Comparison of ENCODE assay signal across 8 mouse cellular contexts in genomic region chr5:131733324-131733660, GRCm38 (mm10).
DNase-seq lines count a peak whose midpoint lies in the region; ATAC-seq lines count a peak whose summit lies in the region.

No protein-coding gene starts in this region.

- DNase-seq in embryonic facial prominence, embryonic 14.5 days (ENCODE audit: low spot score), result peak; percentile 87
- DNase-seq in limb, embryonic 10.5 days (ENCODE audit: low spot score), result no peak
- peak; percentile 72 for DNase-seq in testis, postnatal 10 days (ENCODE audit: low spot score)
- no peak for DNase-seq in layer of hippocampus, adult 9-10 months (ENCODE audit: low spot score)
- no peak for DNase-seq in cerebellum, adult 18-20 months
- no peak for DNase-seq in thymus, postnatal 36 days

- no peak overlapping the region for H3K27ac ChIP-seq in midbrain, embryonic 12.5 days (replicated peaks)
- H3K27ac ChIP-seq in midbrain, embryonic 13.5 days, result no peak overlapping the region
- H3K27ac ChIP-seq in embryonic facial prominence, embryonic 14.5 days (replicated peaks; ENCODE audit: low read depth, low read length), result no peak overlapping the region
- H3K27ac ChIP-seq in limb, embryonic 10.5 days, result no peak overlapping the region; the same call in 1 of the 2 replicates

- H3K9me3 ChIP-seq in midbrain, embryonic 12.5 days, result no peaks in the 10 kb centered on the region
- H3K9me3 ChIP-seq in midbrain, embryonic 13.5 days, result no peaks in the 10 kb centered on the region
- no peaks in the 10 kb centered on the region for H3K9me3 ChIP-seq in embryonic facial prominence, embryonic 14.5 days (ENCODE audit: control insufficient read depth, low read length)
- no peaks in the 10 kb centered on the region for H3K9me3 ChIP-seq in limb, embryonic 10.5 days (replicated peaks)

- H3K27me3 ChIP-seq in midbrain, embryonic 12.5 days, result peaks cover 14% of the 10 kb centered on the region
- 0 out of 2 replicates have a peak, but pooled peaks cover 3% of the 10 kb centered on the region for H3K27me3 ChIP-seq in midbrain, embryonic 13.5 days
- no peaks in the 10 kb centered on the region for H3K27me3 ChIP-seq in embryonic facial prominence, embryonic 14.5 days (replicated peaks; ENCODE audit: control insufficient read depth, insufficient read depth, low read length)
- H3K27me3 ChIP-seq in limb, embryonic 10.5 days (ENCODE audit: low read depth, poor library complexity, severe bottlenecking), result peaks cover 26% of the 10 kb centered on the region

- H3K36me3 ChIP-seq in midbrain, embryonic 12.5 days, result no peaks in the 10 kb centered on the region
- no peaks in the 10 kb centered on the region for H3K36me3 ChIP-seq in midbrain, embryonic 13.5 days
- H3K36me3 ChIP-seq in embryonic facial prominence, embryonic 14.5 days (ENCODE audit: control insufficient read depth, insufficient read depth, low read length), result no peaks in the 10 kb centered on the region
- no peaks in the 10 kb centered on the region for H3K36me3 ChIP-seq in limb, embryonic 10.5 days

- no peak overlapping the region for H3K9ac ChIP-seq in midbrain, embryonic 12.5 days (replicated peaks)
- H3K9ac ChIP-seq in midbrain, embryonic 13.5 days (replicated peaks), result no peak overlapping the region
- H3K9ac ChIP-seq in embryonic facial prominence, embryonic 14.5 days (ENCODE audit: low read depth, low read length), result no peak overlapping the region; the same call in 1 of the 2 replicates

- no peak overlapping the region for H3K4me2 ChIP-seq in midbrain, embryonic 12.5 days (replicated peaks)
- no peak overlapping the region for H3K4me2 ChIP-seq in midbrain, embryonic 13.5 days (replicated peaks)
- no peak overlapping the region for H3K4me2 ChIP-seq in embryonic facial prominence, embryonic 14.5 days (ENCODE audit: low read depth, low read length)

- H3K4me1 ChIP-seq in midbrain, embryonic 12.5 days, result peaks cover 14% of the 10 kb centered on the region
- peaks cover 16% of the 10 kb centered on the region for H3K4me1 ChIP-seq in midbrain, embryonic 13.5 days (replicated peaks)
- H3K4me1 ChIP-seq in embryonic facial prominence, embryonic 14.5 days (ENCODE audit: control insufficient read depth, insufficient read depth, low read length), result peaks cover 44% of the 10 kb centered on the region
- H3K4me1 ChIP-seq in limb, embryonic 10.5 days, result peaks cover 48% of the 10 kb centered on the region

- H3K4me3 ChIP-seq in midbrain, embryonic 12.5 days, result no peak overlapping the region
- H3K4me3 ChIP-seq in midbrain, embryonic 13.5 days (replicated peaks), result no peak overlapping the region
- H3K4me3 ChIP-seq in embryonic facial prominence, embryonic 14.5 days (ENCODE audit: low read depth, low read length), result no peak overlapping the region
- 0 out of 2 replicates have a peak overlapping the region, but pooled peaks have one; percentile 4 for H3K4me3 ChIP-seq in limb, embryonic 10.5 days

- ATAC-seq in midbrain, embryonic 12.5 days (ENCODE audit: low FRiP score, low read depth), result peak; percentile 47; the same call in 1 of the 2 replicates
- ATAC-seq in midbrain, embryonic 13.5 days, result no peak
- ATAC-seq in embryonic facial prominence, embryonic 14.5 days (ENCODE audit: low read depth), result peak; percentile 75

- WGBS in midbrain, embryonic 12.5 days, result 7% methylated on average over 5 of the region's 5 CpGs
- WGBS in midbrain, embryonic 13.5 days, result 2% methylated on average over 5 of the region's 5 CpGs
- 8% methylated on average over 5 of the region's 5 CpGs for WGBS in embryonic facial prominence, embryonic 14.5 days
- 2% methylated on average over 5 of the region's 5 CpGs for WGBS in limb, embryonic 10.5 days

Comparison
In these comparisons a context has a peak if more than half of its experiments do, and no peak if none do; other contexts are left out.
1. DNase-seq: peak in embryonic facial prominence, embryonic 14.5 days (single experiment) and testis, postnatal 10 days (single experiment); none in limb, embryonic 10.5 days (single experiment), layer of hippocampus, adult 9-10 months (single experiment), cerebellum, adult 18-20 months (0 of 2) and thymus, postnatal 36 days (0 of 2).